Mouse (Mus musculus) thymus, postnatal 4 days (tissue): Measurements from ENCODE around the gene Jtb.

ENCODE experiments used
- DNase-seq: peaks from one replicate; pipeline ENCODE4 v3.0.0; 2021

The Jtb gene

DNA sequence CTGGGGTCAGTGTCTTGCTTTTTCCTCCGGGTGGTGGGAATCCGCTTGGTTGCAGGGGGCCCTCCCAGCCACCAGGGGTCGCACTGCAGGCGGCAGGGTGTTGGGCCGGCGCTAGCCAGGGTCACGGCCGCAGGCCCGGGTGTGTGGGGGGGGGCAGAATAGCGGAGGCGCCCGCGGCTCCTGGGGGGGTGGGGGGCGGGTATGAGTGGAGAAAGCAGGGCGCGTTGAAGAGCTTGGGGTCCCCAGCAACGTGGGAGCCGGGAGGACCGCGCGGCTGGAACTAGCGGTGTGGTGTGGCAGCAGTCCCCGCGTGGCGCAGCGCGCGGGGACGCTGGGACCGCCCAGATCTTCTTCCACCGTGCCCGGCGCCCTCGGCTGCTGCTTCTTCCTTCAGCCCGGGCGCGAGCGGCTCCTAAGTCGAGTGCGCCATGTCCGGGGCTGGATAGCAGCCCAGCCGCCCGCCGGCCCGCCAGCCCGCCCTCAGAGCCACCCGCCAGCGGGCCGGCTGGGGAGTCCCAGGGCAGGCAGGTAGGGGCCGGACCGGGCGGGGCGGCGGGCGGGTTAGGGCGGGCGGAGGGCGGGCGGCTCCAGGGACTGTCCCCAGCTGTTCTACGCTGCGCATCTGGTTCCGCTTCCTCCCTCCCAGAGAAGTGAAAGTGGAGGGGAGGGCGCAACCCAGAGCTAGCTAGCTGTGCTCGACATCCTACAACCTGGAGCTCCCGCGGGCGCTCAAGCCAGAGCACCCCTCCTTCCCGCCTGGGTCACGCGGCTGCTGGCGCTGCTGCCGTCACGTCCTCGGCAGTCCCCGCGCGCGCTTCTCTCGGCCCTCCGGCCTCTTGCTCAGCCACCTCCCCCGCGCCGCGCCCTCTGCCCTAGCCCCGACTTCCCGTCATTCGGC lies 33.9 kb downstream of the Jtb start, which contains the start of gene Dennd4b:
TSS of gene Dennd4b (plus strand) at position 152 of the 898 bp plus-strand sequence.
- DNase-seq, result peak; percentile 96

- DNase-seq, result peak; percentile 67
Measured at GRCm38 (mm10) chr3:90265932-90266741, 34.7 kb downstream of the Jtb start.

- DNase-seq, result peak; percentile 57
Measured at GRCm38 (mm10) chr3:90266901-90267775, 35.7 kb downstream of the Jtb start.

DNA sequence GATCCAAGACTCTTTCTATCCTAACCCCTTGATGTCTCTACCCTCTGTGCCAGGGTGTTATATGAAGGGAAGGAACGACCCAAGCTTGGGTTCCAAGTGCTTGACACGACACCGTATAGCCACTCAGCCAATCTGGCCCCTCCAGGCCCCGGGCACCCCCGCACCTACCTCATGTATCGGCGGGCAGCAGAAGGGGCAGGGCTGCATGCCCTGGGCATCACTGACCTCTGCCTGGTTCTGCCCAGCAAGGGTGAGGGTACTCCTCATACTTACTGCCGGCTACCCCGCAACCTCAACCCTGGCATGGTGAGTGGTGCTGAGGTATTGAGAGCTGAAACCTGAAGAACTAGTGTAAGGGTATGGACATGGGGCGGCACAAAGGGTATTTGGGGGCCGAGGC lies 36.8 kb downstream of the Jtb start:
- DNase-seq, result no peak

- DNase-seq, result no peak
Measured at GRCm38 (mm10) chr3:90268971-90269370, 37.6 kb downstream of the Jtb start.

DNA sequence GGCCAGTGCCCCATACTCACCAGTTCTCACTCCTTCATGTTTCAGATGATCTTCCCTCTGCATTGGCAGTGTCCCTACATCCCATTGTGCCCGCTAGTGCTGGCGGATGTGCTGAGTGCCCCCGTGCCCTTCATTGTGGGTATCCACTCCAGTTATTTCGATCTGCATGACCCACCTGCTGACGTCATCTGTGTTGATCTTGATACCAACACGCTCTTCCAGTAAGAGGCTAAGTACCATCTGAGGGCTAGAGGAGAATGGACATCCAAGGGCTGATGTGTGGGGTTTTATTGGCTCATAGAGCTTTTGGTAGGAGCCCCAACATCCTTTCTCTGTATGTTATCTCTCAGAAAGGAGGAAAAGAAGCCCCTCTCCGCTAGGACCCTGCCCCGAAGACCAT lies 39.4 kb downstream of the Jtb start:
- DNase-seq, result no peak

DNA sequence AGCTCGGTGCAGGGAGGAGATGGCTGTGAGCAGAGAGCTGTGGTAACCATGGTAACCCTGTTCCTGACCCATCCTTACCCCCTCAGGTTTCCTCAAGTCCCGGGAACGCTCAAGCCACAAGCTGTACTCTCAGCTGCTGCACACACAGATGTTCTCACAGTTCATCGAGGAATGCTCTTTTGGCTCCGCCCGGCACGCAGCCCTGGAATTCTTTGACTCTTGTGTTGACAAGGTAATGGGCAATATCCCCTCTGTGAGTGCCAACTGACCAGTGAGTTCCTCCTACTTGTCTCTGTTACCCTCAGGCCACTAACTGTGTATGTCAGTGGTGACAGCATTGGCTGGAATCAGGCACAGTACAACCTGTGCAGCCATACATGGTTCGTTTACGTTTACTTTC lies 40.8 kb downstream of the Jtb start:
- no peak for DNase-seq

- DNase-seq, result no peak
Measured at GRCm38 (mm10) chr3:90273855-90274254, 42.5 kb downstream of the Jtb start.

GRCm38 (mm10) chr3:90275286-90275685 lies 43.9 kb downstream of the Jtb start:
- no peak for DNase-seq

GRCm38 (mm10) chr3:90276858-90277257 lies 45.5 kb downstream of the Jtb start:
- DNase-seq, result no peak

DNA sequence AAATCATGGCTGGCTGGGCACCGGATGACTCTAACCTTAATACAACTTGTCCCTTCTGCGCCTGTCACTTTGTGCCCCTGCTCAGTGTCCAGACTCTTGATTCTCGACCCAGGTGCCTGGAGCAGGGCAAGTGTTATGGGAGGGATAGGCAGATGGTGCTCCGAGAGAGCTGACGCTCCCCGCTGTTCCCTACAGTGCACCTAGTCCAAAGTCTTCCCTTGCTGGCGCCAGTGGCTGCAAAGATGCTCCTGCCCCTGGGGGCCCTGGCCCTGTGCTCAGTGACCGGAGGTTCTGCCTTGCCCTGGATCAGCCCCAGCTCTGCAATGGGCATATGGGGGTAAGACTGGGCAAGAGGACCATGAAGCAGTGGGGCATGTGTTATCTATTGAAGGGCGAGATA lies 46.4 kb downstream of the Jtb start:
- no peak for DNase-seq

DNA sequence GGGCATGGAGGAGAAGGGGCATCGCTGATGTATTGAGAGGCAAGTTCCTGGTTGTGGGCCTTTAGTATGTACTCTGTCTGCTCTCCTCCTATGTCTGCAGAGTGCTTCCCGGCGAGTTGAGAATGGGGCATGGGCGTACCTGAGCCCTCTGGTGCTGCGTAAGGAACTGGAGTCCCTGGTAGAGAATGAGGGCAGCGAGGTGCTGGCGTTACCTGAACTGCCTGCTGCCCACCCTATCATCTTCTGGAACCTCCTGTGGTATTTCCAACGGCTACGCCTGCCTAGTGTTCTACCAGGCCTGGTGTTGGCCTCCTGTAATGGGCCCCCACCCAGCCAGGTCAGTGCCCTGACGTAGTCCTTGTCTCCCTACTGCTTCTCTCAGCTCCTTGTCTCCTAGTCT lies 46.8 kb downstream of the Jtb start:
- no peak for DNase-seq

GRCm38 (mm10) chr3:90279216-90279615 lies 47.8 kb downstream of the Jtb start:
- DNase-seq, result no peak

GRCm38 (mm10) chr3:90279743-90280142 lies 48.3 kb downstream of the Jtb start:
- DNase-seq, result no peak

DNA sequence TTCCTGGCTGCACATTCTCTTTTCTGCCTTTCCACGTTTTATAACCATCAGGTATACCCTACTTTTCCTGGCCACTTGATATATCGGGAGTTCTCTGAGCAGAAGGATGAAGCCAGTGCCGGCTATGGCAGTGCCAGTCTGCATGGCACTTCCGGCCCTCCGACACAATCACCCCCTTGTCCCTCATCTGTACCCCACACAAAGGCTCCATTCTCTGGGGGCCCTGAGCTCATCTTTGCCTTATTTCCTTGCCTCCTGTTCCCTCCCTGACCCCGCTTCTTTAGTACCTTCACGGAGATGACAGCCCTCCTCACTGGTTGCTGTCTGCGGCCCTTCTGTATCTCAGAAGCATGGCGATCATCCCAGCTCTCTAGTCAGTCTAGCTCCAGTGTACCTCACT lies 49.3 kb downstream of the Jtb start:
- no peak for DNase-seq

DNA sequence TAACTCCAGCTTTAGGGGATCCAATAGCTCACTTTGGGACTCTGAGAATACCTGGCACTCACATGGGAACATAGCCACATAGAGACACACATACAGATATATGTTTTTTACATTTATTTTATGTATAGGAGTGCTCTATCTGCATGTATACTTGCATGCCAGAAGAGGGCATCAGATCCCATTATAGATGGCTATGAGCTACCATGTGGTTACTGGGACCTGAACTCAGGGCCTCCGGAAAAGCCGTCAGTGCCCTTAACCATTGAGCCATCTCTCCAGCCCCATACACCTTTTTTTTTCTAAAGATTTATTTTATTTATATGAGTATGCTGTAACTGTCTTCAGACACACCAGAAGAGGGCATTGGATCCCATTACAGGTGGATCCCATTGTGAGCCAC lies 52.8 kb downstream of the Jtb start:
- DNase-seq, result no peak
